Mouse (Mus musculus) megakaryocyte, embryonic 14.5 days (primary cell): ENCODE data around the gene Tmem108.

ENCODE experiments used
- FLI1 ChIP-seq: IDR thresholded peaks from 2 replicates; pipeline ENCODE4 v1.6.1; 2012; ENCODE audit warnings: low read length, inconsistent platforms, mixed read lengths
- GATA1 ChIP-seq: IDR thresholded peaks from 3 replicates; pipeline ENCODE4 v1.6.1; 2012; ENCODE audit warnings: mixed read lengths, low read length, inconsistent platforms, borderline replicate concordance

- TF ChIP-seq GATA1 (no peak), FLI1 (no peak)
These were observed 296.3 kb downstream of the Tmem108 start for GRCm38 (mm10) chr9:103465293-103465692.
